Mouse (Mus musculus) lung, postnatal 0 days (tissue): ENCODE measurements around the gene Pitx2.

ENCODE experiments used
- CTCF ChIP-seq: IDR thresholded peaks from 2 replicates; pipeline ENCODE4 v1.5.1; 2016; ENCODE audit warnings: antibody characterized with exemption, mild to moderate bottlenecking
- EP300 ChIP-seq: IDR thresholded peaks from 2 replicates; pipeline ENCODE4 v1.6.1; 2016; ENCODE audit warnings: antibody characterized with exemption, mild to moderate bottlenecking, control low read depth

DNA sequence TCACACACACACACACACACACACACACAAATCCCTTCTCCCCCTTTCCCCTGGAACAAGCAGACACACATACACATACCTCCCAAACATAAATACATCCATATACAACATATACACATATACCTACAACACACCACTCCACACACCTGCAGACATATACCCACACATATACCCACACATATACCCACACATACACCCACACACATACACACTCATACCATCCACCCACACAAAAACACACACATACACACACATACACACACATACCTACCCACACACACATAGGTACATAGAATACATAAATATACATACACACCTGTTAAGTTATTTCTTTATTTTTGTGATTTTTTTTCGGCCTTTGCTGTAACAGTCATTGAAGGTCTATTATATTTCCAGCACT, 38.3 kb downstream of the Pitx2 start:
- TF ChIP-seq CTCF: no peak
- TF ChIP-seq EP300: no peak
